Comparison of ENCODE assay signal across 19 mouse cellular contexts in genomic region chr13:94223609-94224008, GRCm38 (mm10).
DNase-seq lines count a peak whose midpoint lies in the region; ATAC-seq and TF ChIP-seq lines count a peak whose summit lies in the region.
"Had no signal": no experiment of that assay in that cellular context is flagged by ENCODE, and none has a peak within 500 bp of the region (broad histone marks: within the 10 kb centered on the region; RNA-seq: fewer than 3 reads in every experiment).

No protein-coding gene starts in this region.

- TF ChIP-seq POLR2A in cortical plate, adult 2 months (IDR thresholded peaks at IDR 0.05; ENCODE audit: extremely low read depth, insufficient read depth, low read length), result no peak

- H3K9ac ChIP-seq in hindbrain, embryonic 16.5 days (ENCODE audit: low read depth, low read length), result no peak overlapping the region
- no peak overlapping the region for H3K9ac ChIP-seq in hindbrain, embryonic 12.5 days
- H3K9ac ChIP-seq: kidney, embryonic 15.5 days; limb, embryonic 15.5 days; neural tube, embryonic 13.5 days had no signal

- intact Hi-C loops in gastrocnemius, postnatal 14 days (cut with DNase I; ENCODE audit: low total_unique reads), result no loop called here

- peak; percentile 17 for DNase-seq in right cerebral cortex, adult 18-20 months
- no peak for DNase-seq in right cerebral cortex, postnatal 14 days
- DNase-seq in right cerebral cortex, postnatal 10 days (ENCODE audit: low spot score in 2 of 2), result peak; percentile 47 to 51
- no peak for DNase-seq in gastrocnemius, postnatal 14 days
- DNase-seq in c-Kit-positive CD71-positive TER-119-positive erythroid progenitor cells, embryonic 14.5 days (ENCODE audit: low spot score), result no peak
- DNase-seq: cerebellum, adult 18-20 months; gastrocnemius, adult 2 months; heart, postnatal 10 days; lung, adult 18-20 months; lung, postnatal 4 days; thymus, postnatal 36 days had no signal

- 72% methylated on average over 14 of the region's 14 CpGs for WGBS in hindbrain, embryonic 16.5 days
- 81% methylated on average over 14 of the region's 14 CpGs for WGBS in hindbrain, embryonic 12.5 days

- H3K27ac ChIP-seq in hindbrain, embryonic 16.5 days (ENCODE audit: low read depth, low read length), result no peak overlapping the region
- no peak overlapping the region for H3K27ac ChIP-seq in hindbrain, embryonic 12.5 days
- no peak overlapping the region for H3K27ac ChIP-seq in cortical plate, adult 2 months (ENCODE audit: insufficient read depth, low read length)
- H3K27ac ChIP-seq: gastrocnemius, adult 2 months; kidney, embryonic 15.5 days; limb, embryonic 15.5 days; neural tube, embryonic 13.5 days; stomach, postnatal 0 days had no signal

- no peak for TF ChIP-seq CTCF in cortical plate, adult 2 months (IDR thresholded peaks at IDR 0.05; ENCODE audit: extremely low read depth, insufficient read depth, low read length)

- ATAC-seq in hindbrain, embryonic 16.5 days, result peak; percentile 30; the same call in 1 of the 2 replicates
- no peak for ATAC-seq in hindbrain, embryonic 12.5 days (ENCODE audit: low FRiP score)

- no peak overlapping the region for H3K4me3 ChIP-seq in hindbrain, embryonic 16.5 days (ENCODE audit: low read length)
- no peak overlapping the region for H3K4me3 ChIP-seq in hindbrain, embryonic 12.5 days
- peak overlapping the region; percentile 21 for H3K4me3 ChIP-seq in cortical plate, adult 2 months (ENCODE audit: insufficient read depth, low read length)
- H3K4me3 ChIP-seq: erythroblast, embryonic 14.5 days; gastrocnemius, adult 2 months; kidney, embryonic 15.5 days; limb, embryonic 15.5 days; neural tube, embryonic 13.5 days had no signal

- H3K4me2 ChIP-seq in hindbrain, embryonic 16.5 days (ENCODE audit: low read length), result no peak overlapping the region
- no peak overlapping the region for H3K4me2 ChIP-seq in hindbrain, embryonic 12.5 days (replicated peaks)
- H3K4me2 ChIP-seq: kidney, embryonic 15.5 days; limb, embryonic 15.5 days; neural tube, embryonic 13.5 days had no signal

- H3K36me3 ChIP-seq in hindbrain, embryonic 16.5 days (ENCODE audit: control insufficient read depth, insufficient read depth, low read length), result peaks cover 9% of the 10 kb centered on the region
- peaks cover 17% of the 10 kb centered on the region for H3K36me3 ChIP-seq in hindbrain, embryonic 12.5 days

- H3K9me3 ChIP-seq in hindbrain, embryonic 16.5 days (ENCODE audit: control insufficient read depth, low read length), result no peaks in the 10 kb centered on the region
- no peaks in the 10 kb centered on the region for H3K9me3 ChIP-seq in hindbrain, embryonic 12.5 days (replicated peaks)
- H3K9me3 ChIP-seq: kidney, embryonic 15.5 days; limb, embryonic 15.5 days; neural tube, embryonic 13.5 days had no signal

- no peaks in the 10 kb centered on the region for H3K4me1 ChIP-seq in hindbrain, embryonic 16.5 days (ENCODE audit: control insufficient read depth, insufficient read depth, low read depth, low read length)
- no peaks in the 10 kb centered on the region for H3K4me1 ChIP-seq in hindbrain, embryonic 12.5 days
- H3K4me1 ChIP-seq in cortical plate, adult 2 months (ENCODE audit: control insufficient read depth, insufficient read depth, low read length), result peaks cover 1% of the 10 kb centered on the region; the same call in 1 of the 2 replicates
- H3K4me1 ChIP-seq: neural tube, embryonic 13.5 days had no signal

- H3K27me3 ChIP-seq in hindbrain, embryonic 16.5 days (replicated peaks; ENCODE audit: control insufficient read depth, insufficient read depth, low read length), result no peaks in the 10 kb centered on the region
- no peaks in the 10 kb centered on the region for H3K27me3 ChIP-seq in hindbrain, embryonic 12.5 days
- H3K27me3 ChIP-seq: kidney, embryonic 15.5 days; limb, embryonic 15.5 days; neural tube, embryonic 13.5 days had no signal

Comparison
In these comparisons a context has a peak if more than half of its experiments do, and no peak if none do; other contexts are left out.
1. DNase-seq: peak in right cerebral cortex, adult 18-20 months (single experiment) and right cerebral cortex, postnatal 10 days (2 of 2); none in right cerebral cortex, postnatal 14 days (single experiment), gastrocnemius, postnatal 14 days (single experiment) and c-Kit-positive CD71-positive TER-119-positive erythroid progenitor cells, embryonic 14.5 days (single experiment).